Mouse (Mus musculus) left cerebral cortex, adult 2 months (tissue): Measurements from ENCODE around the gene Map3k11. TPM values are rescaled to one million over a fixed set of nuclear protein-coding genes. Genes with fewer than 3 reads are reported as not detected.
"Not testable (repeated sequence)": the region's sequence is repeated elsewhere in the genome, so short reads cannot be mapped to it uniquely, and the experiment has no call there.

Experiments
- DNase-seq, 2 experiments: peaks; one replicate each; pipeline ENCODE4 v3.0.0; 2021 to 2022; ENCODE audit warnings: low spot score in 2 of 2, mixed read lengths in 1 of 2; ENCODE audit errors: extremely low spot score in 1 of 2
- H3K27ac ChIP-seq: fragments of 200-600 bp; 2 replicates; pipeline ENCODE4 v1.8.1; 2022
- H3K4me3 ChIP-seq: fragments of 200-600 bp; 2 replicates; pipeline ENCODE4 v1.8.1; 2022
- CTCF ChIP-seq: fragments of 200-600 bp; IDR thresholded peaks from 2 replicates; pipeline ENCODE4 v1.8.1; 2022; ENCODE audit warnings: antibody characterized with exemption, mild to moderate bottlenecking, moderate library complexity
- intact Hi-C: fragments of 180-260 bp; cut with DNase I; formaldehyde crosslinking; loops from one replicate; pipeline ENCODE4 v1.15.1; 2025
- total RNA-seq, 2 experiments: library from RNA; stranded (reverse); gene quantifications; 2 replicates each; pipeline ENCODE4 v1.2.3; 2021

Map3k11 gene
- total RNA-seq, 2 experiments from 2014 or later: 16.2 to 17.0 TPM

DNA sequence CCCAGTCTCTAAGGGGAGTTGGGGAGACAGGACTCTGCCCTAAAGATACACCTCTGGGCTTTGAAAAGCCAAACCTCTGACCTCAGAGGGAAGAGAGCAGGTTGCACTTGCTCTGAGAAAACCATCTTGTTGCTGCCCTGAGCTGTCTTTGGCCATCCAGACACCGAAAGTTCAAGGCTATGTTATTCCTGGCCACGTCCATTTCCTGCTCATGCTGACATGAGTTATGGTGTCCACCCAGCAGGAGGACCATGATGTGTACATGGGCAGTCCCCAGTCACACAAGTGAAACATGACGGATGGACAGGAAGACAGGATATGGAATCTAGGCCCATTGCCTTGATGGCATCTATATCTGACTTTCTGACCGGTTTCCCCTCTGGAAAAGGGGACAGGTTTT, 8.1 kb upstream of the Map3k11 start:
- no peak for DNase-seq
- H3K4me3 ChIP-seq: no peak overlapping the region
- no peak for TF ChIP-seq CTCF
- intact Hi-C loops: no loop called here
- H3K27ac ChIP-seq: no peak overlapping the region

DNA sequence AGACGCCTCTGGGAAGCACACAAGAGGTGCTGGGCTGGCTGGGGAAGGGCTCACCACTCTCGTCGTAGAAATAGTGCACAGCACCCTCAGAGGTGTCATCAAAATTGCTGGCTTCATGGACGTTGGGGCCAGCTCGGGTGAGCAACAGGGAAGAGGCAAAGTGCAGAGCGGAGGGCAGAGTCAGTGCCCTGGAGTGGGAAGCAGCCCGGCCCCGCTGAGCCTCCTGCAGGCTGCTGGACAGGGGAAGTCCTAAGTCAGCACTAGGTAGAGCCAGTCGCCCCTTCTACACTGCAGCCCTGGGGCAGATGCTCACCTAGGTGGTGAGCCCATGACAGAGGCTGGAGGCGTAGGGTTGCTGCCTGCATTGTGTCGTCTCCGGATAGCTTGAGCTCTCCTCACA, 4.3 kb upstream of the Map3k11 start:
- Histone ChIP-seq H3K27ac (no peak overlapping the region), H3K4me3 (no peak overlapping the region)
- DNase-seq: no peak
- intact Hi-C loops: no loop called here
- TF ChIP-seq CTCF: no peak

DNA sequence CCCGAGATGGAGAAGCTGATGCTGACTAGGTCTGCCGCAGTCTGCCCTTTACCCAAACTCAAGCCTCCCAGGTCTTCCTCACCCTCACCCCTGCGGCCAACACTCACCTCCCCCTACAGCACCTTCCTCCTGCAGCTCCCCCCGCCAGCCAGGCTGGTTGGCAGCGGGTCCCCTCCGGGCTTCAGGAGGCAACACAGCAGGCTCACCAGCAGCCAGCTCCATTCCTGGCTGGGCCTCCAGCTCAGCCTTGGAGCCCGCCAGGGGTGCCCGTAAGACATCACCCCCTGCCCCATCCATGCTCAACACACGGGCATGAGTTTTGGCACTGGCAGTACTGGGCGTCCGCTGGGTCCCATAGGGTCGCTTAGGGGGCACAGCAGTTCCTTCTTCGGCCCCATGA, 3.6 kb upstream of the Map3k11 start:
- intact Hi-C loops: loop anchor here (5.0 kb wide), 1 partner anchor 318 kb away; the partner anchor contains the start of genes Banf1 and Eif1ad
- TF ChIP-seq CTCF: no peak
- no peak overlapping the region for H3K4me3 ChIP-seq
- no peak overlapping the region for H3K27ac ChIP-seq
- DNase-seq: no peak

DNA sequence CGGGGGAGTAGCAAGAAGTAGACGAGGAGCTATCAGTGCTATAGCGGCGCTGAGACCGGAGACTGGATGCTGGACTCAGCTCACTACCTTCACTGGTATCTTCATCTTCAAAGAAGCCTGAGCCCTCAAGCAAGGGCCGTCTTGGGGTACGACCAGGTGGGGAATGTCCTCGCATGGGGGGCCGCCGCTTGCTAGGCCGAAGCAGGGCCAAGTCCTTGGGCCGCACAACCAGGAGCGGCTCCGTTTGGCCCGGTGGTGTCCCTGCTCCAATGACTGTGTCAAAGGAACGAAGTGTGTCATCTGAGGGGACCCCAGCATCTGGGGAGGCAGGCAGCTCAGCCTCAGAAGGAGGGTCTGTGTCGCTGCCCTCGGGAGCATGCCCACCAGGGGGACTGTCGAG, 3.1 kb upstream of the Map3k11 start:
- no peak for DNase-seq
- intact Hi-C loops: loop anchor here (5.0 kb wide), 1 partner anchor 318 kb away; the partner anchor contains the start of genes Banf1 and Eif1ad
- Histone ChIP-seq H3K27ac (no peak overlapping the region), H3K4me3 (no peak overlapping the region)
- no peak for TF ChIP-seq CTCF

DNA sequence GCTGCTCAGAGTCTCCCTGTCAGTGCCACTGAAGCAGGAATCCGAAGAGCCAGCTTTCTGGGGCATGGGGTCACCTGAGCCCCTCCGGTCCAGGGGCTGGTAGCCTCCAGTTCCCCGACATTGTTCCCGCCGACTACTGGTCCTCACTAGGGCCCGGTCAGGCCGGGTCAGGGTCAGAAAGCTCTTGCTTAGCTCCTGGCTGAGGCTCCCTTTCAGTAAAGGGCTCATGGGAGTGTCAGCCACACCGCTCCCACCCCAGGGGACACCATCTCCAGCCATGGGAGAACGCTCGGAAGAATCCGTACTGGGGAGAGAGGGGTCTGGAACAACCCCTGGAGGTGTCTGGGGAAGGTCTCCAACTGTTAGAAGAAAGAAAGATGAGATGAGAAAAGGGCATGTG, 2.7 kb upstream of the Map3k11 start:
- intact Hi-C loops: loop anchor here (5.0 kb wide), 1 partner anchor 319 kb away; the partner anchor contains the start of genes Banf1 and Eif1ad
- no peak for TF ChIP-seq CTCF
- no peak for DNase-seq
- Histone ChIP-seq H3K27ac (no peak overlapping the region), H3K4me3 (no peak overlapping the region)

DNA sequence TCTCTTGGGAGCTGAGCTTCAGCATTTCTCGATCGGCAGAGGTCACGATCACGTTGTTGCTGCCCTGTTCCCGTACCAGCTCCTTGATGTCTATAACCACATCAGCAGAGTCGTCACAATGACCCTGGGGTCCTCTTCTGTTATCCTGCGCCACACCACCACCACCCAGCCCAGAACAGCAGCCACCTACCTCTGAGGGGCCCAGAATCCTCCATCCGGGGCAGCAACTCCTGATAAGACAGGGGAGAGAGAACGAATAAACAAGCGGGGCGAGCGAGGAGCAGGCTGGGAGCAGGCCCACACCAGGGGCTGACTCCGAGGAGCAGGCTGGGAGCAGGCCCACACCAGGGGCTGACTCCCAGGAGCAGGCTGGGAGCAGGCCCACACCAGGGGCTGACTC, 2.1 kb upstream of the Map3k11 start:
- no peak overlapping the region for H3K4me3 ChIP-seq
- no peak for TF ChIP-seq CTCF
- intact Hi-C loops: loop anchor here (5.0 kb wide), 1 partner anchor 319 kb away; the partner anchor contains the start of genes Banf1 and Eif1ad
- DNase-seq: no peak
- no peak overlapping the region for H3K27ac ChIP-seq

DNA sequence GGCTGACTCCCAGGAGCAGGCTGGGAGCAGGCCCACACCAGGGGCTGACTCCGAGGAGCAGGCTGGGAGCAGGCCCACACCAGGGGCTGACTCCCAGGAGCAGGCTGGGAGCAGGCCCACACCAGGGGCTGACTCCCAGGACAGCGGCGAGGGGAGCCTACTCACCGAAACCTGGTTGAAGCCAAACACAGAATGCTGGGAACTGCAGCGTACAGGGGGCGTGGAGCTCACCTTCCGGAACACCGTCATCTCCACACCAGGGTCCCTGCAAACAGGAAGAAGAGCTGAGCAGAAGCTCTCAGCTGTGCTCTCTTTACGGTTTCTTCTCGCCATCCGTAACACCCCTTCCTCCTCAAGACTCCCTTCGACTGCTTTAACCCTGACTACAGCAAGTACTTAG, 1.6 kb upstream of the Map3k11 start:
- intact Hi-C loops: loop anchor here (5.0 kb wide), 1 partner anchor 320 kb away; the partner anchor contains the start of genes Banf1 and Eif1ad

DNA sequence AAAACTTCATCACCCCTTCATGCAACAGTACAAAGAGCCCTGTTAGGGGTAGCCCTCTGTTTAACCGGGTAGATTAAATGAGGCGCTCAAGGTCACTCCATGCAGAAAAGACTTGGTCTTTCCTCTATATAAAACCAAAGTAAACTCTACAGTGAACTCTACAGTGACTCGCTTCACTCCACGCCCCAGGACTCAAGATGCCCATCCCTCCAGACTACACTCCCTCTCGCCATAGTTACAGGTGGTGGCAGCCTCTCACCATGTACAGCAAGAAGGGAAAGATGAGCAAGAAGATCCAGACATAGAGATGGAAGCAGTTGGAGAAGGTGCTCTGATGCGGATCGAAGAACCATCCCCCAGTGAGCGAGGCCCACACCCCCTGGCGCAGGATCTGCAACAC, 804 bp upstream of the Map3k11 start:
- no peak for TF ChIP-seq CTCF
- no peak overlapping the region for H3K27ac ChIP-seq
- H3K4me3 ChIP-seq: peak overlapping the region; percentile 79
- intact Hi-C loops: loop anchor here (2.0 to 5.0 kb wide), 2 partner anchors 51 to 320 kb away; partner anchors contain the start of genes Banf1, Eif1ad and Rela
- no peak for DNase-seq

More for the DNA sequence above, 1.6 kb upstream of the Map3k11 start:
- not testable (repeated sequence) for H3K27ac ChIP-seq, H3K4me3 ChIP-seq, DNase-seq

DNA sequence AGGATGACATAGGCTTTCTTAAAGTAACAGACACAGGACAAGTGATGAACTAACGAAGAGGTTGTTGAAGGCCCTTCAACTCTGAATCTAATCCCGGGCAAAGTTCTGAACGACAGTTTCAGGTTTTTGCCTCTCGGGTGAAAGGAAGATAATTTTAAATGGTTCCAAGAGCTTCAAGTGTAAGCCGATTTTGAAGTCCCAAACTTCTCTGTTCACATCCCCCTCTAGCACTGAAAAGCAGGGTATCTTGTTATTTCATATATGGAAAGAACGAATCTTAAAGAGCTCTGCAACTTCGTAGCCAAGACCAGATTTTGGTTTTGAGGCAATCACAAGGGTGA, 516 bp downstream of the Map3k11 start:
- DNase-seq: no peak
- Histone ChIP-seq H3K27ac (peak overlapping the region; percentile 90), H3K4me3 (peak overlapping the region; percentile 79)
- TF ChIP-seq CTCF: no peak
- intact Hi-C loops: loop anchor here (2.0 to 5.0 kb wide), 2 partner anchors 52 to 322 kb away; partner anchors contain the start of genes Banf1, Eif1ad and Rela

DNA sequence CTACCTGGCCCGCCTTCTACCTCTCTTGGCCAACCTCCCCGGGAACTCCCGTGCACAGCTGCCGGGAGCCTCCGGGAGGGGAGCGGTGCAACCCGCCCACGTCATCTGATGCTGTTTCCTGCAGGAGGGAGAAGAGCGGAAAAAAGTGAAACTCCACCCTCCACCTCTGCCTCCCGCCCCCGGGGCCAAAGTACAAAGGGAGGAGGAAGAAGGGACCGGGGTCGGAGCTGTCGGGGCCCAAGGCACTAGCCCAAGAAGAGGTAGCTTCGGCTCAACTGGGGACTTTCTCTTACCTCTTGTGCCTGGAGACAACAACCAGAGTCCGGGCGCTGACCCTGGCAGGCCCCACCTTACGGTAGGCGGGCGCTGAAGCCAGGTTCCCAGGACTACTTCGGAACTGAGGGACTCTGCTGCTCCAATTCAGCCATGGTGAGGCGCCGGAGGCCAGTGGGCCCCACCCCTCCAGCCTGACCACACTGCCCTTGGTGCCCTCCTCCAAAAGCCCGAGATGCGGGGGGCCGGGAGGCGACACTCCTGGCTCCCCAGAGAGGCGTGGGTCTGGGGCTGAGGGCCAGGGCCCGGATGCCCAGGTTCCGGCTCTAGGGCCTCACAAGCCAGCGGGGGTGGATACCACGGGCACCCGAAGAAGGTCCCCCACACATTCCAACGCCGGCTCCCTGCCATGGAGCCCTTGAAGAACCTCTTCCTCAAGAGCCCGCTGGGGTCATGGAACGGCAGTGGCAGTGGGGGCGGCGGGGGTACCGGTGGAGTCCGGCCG, 1.2 kb downstream of the Map3k11 start:
- Histone ChIP-seq H3K4me3 (peak overlapping the region; percentile 79), H3K27ac (peak overlapping the region; percentile 90)
- intact Hi-C loops: loop anchor here (2.0 to 5.0 kb wide), 2 partner anchors 53 to 322 kb away; partner anchors contain the start of genes Banf1, Eif1ad and Rela
- no peak for TF ChIP-seq CTCF
- peak; percentile 71 to 80 for DNase-seq

DNA sequence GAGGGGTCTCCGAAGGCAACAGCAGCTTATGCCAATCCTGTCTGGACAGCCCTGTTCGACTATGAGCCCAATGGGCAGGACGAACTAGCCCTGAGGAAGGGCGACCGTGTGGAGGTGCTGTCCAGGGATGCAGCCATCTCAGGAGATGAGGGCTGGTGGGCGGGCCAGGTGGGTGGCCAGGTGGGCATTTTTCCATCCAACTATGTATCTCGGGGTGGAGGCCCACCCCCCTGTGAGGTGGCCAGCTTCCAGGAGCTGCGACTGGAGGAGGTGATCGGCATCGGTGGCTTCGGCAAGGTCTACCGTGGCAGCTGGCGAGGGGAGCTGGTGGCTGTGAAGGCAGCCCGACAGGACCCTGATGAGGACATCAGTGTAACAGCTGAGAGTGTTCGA, 1.8 kb downstream of the Map3k11 start:
- H3K27ac ChIP-seq: peak overlapping the region; percentile 90
- intact Hi-C loops: no loop called here
- no peak for TF ChIP-seq CTCF

DNA sequence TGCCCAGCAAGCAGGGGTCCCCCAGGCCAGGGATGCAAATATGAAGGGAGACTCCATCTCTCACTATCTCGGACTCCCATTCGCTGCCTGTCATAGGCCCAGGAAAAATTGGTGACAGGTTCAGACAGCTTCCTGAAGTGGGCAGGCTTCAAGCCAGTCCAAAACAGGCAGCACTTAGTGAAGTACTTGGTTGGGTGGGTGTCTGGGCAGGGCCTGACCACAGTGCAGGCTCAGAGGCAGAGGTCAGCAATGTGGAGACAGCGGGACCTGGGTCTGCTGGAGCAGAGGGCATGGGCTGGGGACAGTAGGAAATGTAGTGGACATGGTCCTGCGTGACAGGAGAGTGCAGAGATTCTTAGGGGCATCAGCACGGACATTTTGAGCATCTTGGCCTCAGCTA, 3.1 kb downstream of the Map3k11 start:
- H3K4me3 ChIP-seq: peak overlapping the region; percentile 79
- no peak for DNase-seq
- intact Hi-C loops: no loop called here
- H3K27ac ChIP-seq: peak overlapping the region; percentile 87
- TF ChIP-seq CTCF: no peak

More for the DNA sequence above, 1.8 kb downstream of the Map3k11 start:
- H3K4me3 ChIP-seq: peak overlapping the region; percentile 79
- DNase-seq: no peak
